Mouse (Mus musculus) adipose tissue, adult 10 weeks (tissue): ENCODE measurements around the gene Gtf2h4. TPM values are rescaled to one million over a fixed set of nuclear protein-coding genes. Genes with fewer than 3 reads are reported as not detected.

Source experiments
- polyA plus RNA-seq: library from polyadenylated mRNA; stranded (reverse); fragments of 350-450 nt; fragmentation: Illumina TruSeq; extraction: RNeasy Lipid Tissue Mini Kit (QIAGEN cat#74804); gene quantifications from one replicate; pipeline ENCODE4 v1.2.3, GENCODE M21; 2014; ENCODE audit warnings: low read depth, low replicate concordance

Gene Gtf2h4
- 14.5 TPM for polyA plus RNA-seq

GRCm38 (mm10) chr17:35673416-35674035 lies at the start of gene Gtf2h4:
TSS of gene Gtf2h4 (minus strand) at chr17:35673739.

DNA sequence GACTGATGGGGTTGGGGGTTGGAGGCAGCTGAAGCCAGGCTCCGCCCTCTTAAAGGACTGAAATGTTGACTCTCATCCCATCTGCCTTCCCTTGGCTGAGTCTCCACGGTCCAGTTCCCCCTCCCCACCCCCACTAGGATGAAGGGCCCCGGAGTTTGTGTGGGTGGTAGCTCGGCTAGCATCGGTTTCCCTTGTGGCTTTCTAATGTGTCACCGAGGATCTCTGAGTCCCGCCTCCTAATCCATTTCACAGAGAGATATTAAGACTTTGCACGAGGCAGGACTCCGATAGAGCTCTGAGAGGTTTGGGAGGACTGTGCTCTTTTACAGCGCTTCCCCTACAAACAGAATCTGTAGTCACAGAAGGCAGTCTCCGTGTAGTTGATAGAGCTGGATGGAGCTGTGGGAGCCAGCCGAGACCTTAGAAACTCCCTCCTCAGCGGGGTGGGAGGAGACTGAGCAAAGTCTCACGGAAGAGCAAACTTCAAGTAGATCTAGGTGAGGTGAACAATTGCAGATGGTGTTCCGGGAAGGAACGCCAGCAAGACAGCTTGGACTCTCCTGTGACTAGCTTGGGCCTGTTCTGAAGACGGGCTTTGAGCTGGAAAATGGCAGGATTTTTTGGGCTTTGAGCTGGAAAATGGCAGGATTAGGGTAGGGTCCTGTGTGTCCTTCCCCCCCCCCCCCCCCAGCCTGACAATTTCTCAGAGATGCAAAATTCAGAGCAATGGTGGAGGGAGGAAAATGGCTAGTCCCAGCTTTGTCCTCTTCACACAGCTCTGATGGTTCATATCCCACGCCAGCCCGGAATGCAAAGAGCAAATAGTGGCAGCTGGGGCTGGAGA lies 31.3 kb upstream of the Gtf2h4 start, which contains the start of gene Ddr1:
Gene Ddr1 (minus strand): TSS at position 1 of the 844 bp plus-strand sequence.

DNA sequence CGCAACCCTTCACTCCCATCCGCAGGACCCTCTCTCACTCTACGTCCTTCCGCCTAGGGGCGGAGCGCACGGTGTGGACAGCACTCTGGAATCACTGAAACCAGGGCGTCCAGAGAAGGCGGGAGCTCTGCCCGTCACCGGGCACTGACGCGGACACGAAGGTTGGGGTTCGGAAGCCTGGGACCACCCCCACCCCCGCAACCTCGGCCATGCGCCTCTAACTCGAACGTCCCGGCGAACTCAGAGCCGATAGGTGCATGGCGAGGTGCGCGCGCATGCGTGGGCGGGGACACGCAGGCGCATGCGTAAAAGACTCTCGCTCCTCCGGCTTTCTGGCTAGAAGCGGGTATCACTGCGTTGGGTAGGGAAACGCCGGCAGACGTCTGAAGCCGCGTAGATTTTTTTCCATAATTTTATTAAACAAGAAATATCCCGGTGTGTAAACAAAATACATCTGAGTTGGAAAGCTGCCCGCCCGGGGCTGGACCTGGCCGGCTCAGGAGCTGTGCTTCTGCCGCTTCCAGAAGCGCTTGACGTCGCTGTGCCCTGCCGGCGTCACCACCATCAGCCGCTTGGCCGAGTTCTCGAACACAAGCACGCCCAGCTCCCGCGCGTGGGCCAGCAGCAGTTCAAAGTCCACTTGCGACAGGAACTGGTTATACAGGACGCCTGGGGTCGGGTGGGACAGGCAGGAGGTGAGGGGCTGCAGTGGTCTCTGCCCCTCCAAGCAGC lies 6.0 kb downstream of the Gtf2h4 start, which contains the start of gene Vars2:
Gene Vars2 (minus strand): TSS at position 259 of the 732 bp plus-strand sequence.

DNA sequence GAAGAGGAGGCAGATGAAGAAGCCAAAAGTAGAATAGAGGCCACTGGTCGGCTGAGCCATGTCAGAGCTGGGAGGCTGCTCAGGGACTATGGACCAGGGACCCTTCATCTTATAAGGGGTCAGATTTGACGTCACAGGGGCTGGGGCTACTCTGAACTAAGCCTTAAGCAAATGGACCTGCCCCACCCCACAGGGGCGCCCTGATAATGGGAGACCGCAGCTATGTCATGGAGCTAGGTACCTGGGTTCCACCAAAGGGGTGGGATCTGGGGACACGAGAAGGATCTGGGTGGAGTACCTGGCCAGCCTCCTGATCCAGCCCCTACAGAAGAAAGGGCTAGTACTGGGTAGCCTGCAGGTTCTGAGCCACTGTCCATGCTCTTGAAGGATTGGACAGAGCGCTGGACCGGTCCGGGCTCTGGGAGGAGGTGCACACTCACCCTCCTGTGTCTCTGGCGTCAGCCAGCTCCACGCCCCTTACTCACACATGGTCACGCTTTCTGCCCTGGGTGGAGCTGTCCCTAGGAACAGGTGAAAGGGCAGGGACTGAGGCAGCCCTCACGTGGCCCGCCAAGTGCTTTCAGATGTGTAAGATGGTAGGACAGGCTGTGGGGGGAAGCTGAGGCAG lies 29.8 kb downstream of the Gtf2h4 start, which contains the start of gene Mucl3:
Gene Mucl3 (minus strand): TSS at position 87 of the 628 bp plus-strand sequence.

GRCm38 (mm10) chr17:35626537-35626936 lies 47.0 kb downstream of the Gtf2h4 start, which contains the start of gene Gm9573:
TSS of gene Gm9573 (minus strand) at chr17:35626637.

Other genes with a start within 250 kb of the Gtf2h4 start
- 27.5 TPM for gene H2-Q6, start 248.9 kb downstream of the Gtf2h4 start, polyA plus RNA-seq
- 30.0 TPM for gene H2-Q7, start 234.6 kb downstream of the Gtf2h4 start, polyA plus RNA-seq
- gene H2-Q10, start 203.7 kb downstream of the Gtf2h4 start, polyA plus RNA-seq = 6.2 TPM
- gene Pou5f1, start 167.7 kb downstream of the Gtf2h4 start, polyA plus RNA-seq = not detected
- gene Tcf19, start 156.9 kb downstream of the Gtf2h4 start, polyA plus RNA-seq = 6.6 TPM
- 13.5 TPM for gene Cchcr1, start 156.6 kb downstream of the Gtf2h4 start, polyA plus RNA-seq
- not detected for gene Psors1c2, start 140.5 kb downstream of the Gtf2h4 start, polyA plus RNA-seq
- 27.1 TPM for gene Cdsn, start 121.6 kb downstream of the Gtf2h4 start, polyA plus RNA-seq
- 0.65 TPM for gene 2300002M23Rik, start 106.3 kb downstream of the Gtf2h4 start, polyA plus RNA-seq
- 0.82 TPM for gene Sfta2, start 72.2 kb downstream of the Gtf2h4 start, polyA plus RNA-seq
- gene Gm9573, start 47.1 kb downstream of the Gtf2h4 start, polyA plus RNA-seq = not detected
- not detected for gene Mucl3, start 30.0 kb downstream of the Gtf2h4 start, polyA plus RNA-seq
- 13.1 TPM for gene Vars2, start 6.1 kb downstream of the Gtf2h4 start, polyA plus RNA-seq
- 40.9 TPM for gene Ddr1, start 30.9 kb upstream of the Gtf2h4 start, polyA plus RNA-seq
- 31.3 TPM for gene Ier3, start 147.9 kb upstream of the Gtf2h4 start, polyA plus RNA-seq
- 61.9 TPM for gene Flot1, start 149.5 kb upstream of the Gtf2h4 start, polyA plus RNA-seq
- 113 TPM for gene Tubb5, start 164.6 kb upstream of the Gtf2h4 start, polyA plus RNA-seq
- 18.2 TPM for gene Mdc1, start 167.8 kb upstream of the Gtf2h4 start, polyA plus RNA-seq
- 4.6 TPM for gene Nrm, start 187.6 kb upstream of the Gtf2h4 start, polyA plus RNA-seq
- gene Ppp1r18, start 191.9 kb upstream of the Gtf2h4 start, polyA plus RNA-seq = 31.0 TPM
- gene Dhx16, start 206.1 kb upstream of the Gtf2h4 start, polyA plus RNA-seq = 39.2 TPM
- gene 2310061I04Rik, start 223.7 kb upstream of the Gtf2h4 start, polyA plus RNA-seq = 35.5 TPM
- gene Atat1, start 236.3 kb upstream of the Gtf2h4 start, polyA plus RNA-seq = 35.7 TPM
- 47.0 TPM for gene Mrps18b, start 242.7 kb upstream of the Gtf2h4 start, polyA plus RNA-seq
- 32.1 TPM for gene Ppp1r10, start 242.7 kb upstream of the Gtf2h4 start, polyA plus RNA-seq